Comparison of ENCODE assay signal across 24 mouse cellular contexts in the genomic region with DNA sequence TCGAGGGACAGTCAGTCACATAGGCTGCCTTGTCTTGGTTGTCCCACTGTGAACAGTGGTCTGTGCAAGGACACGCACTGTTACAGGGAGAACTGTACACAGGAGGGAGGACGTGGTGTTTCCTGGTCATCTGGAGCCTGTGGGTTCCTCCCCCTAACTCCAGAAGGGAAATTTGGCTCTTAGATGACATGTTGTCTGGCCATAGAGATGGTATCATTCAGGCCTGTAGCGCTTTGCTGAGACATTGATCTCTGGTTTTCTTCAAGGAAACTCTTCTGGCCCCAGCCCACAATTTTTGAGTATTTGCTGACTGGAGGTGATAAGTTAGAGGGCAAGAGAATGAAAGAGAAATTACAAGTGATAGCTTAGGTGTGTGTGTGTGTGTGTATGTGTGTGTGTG. TPM values are rescaled to one million over a fixed set of nuclear protein-coding genes. Genes with fewer than 3 reads are reported as not detected.
DNase-seq lines count a peak whose midpoint lies in the region; ATAC-seq and TF ChIP-seq lines count a peak whose summit lies in the region.
"Had no signal": no experiment of that assay in that cellular context is flagged by ENCODE, and none has a peak within 500 bp of the region (broad histone marks: within the 10 kb centered on the region; RNA-seq: fewer than 3 reads in every experiment).

No protein-coding gene starts in this region.

- peak overlapping the region; percentile 93 for H3K27ac ChIP-seq in heart, embryonic 13.5 days (replicated peaks)
- H3K27ac ChIP-seq in intestine, embryonic 16.5 days (ENCODE audit: low read length), result peak overlapping the region; percentile 59; the same call in 1 of the 2 replicates
- H3K27ac ChIP-seq in stomach, postnatal 0 days (replicated peaks), result peak overlapping the region; percentile 78
- no peak overlapping the region for H3K27ac ChIP-seq in midbrain, embryonic 10.5 days (replicated peaks)
- H3K27ac ChIP-seq: hindbrain, embryonic 15.5 days; neural tube, embryonic 15.5 days had no signal

- H3K27me3 ChIP-seq in heart, embryonic 13.5 days (replicated peaks), result peaks cover 5% of the 10 kb centered on the region
- no peaks in the 10 kb centered on the region for H3K27me3 ChIP-seq in megakaryocyte, embryonic 14.5 days (replicated peaks)
- H3K27me3 ChIP-seq in intestine, embryonic 16.5 days (replicated peaks; ENCODE audit: control insufficient read depth, insufficient read depth, low read length), result no peaks in the 10 kb centered on the region
- no peaks in the 10 kb centered on the region for H3K27me3 ChIP-seq in stomach, postnatal 0 days (ENCODE audit: control insufficient read depth, insufficient read depth, low read length)
- H3K27me3 ChIP-seq in midbrain, embryonic 10.5 days (ENCODE audit: low read depth, poor library complexity, severe bottlenecking), result peaks cover 61% of the 10 kb centered on the region

- intact Hi-C loops in left cerebral cortex, postnatal 14 days (cut with DNase I), result no loop called here

- ATAC-seq in heart, embryonic 13.5 days (ENCODE audit: extremely low read depth, insufficient number of reproducible peaks, low FRiP score, low TSS enrichment), result no peak
- ATAC-seq in megakaryocyte, adult 5-6 weeks (ENCODE audit: poor library complexity, severe bottlenecking), result no peak
- ATAC-seq in intestine, embryonic 16.5 days, result no peak
- no peak for ATAC-seq in stomach, postnatal 0 days (ENCODE audit: low FRiP score, low TSS enrichment)
- ATAC-seq: forebrain, postnatal 0 days; liver, embryonic 12.5 days had no signal

- DNase-seq in heart, adult 8-10 months (ENCODE audit: low spot score), result no peak
- no peak for DNase-seq in stomach, postnatal 0 days (ENCODE audit: low spot score)
- no peak for DNase-seq in left cerebral cortex, postnatal 14 days (ENCODE audit: low spot score in 2 of 2)
- DNase-seq in midbrain, embryonic 10.5 days (ENCODE audit: low spot score), result no peak
- DNase-seq: adrenal gland, adult 2 months; cerebellum, adult 9-10 months; forebrain, postnatal 0 days; gastrocnemius, postnatal 36 days; heart, postnatal 4 days; kidney, adult 8-10 months; kidney, postnatal 14 days; left cerebral cortex, postnatal 4 days; lung, embryonic 14.5 days; lung, postnatal 4 days; midbrain, embryonic 14.5 days; right cerebral cortex, postnatal 14 days had no signal

- TF ChIP-seq CTCF in stomach, postnatal 0 days (IDR thresholded peaks at IDR 0.05; ENCODE audit: low read depth), result no peak

- H3K9me3 ChIP-seq in heart, embryonic 13.5 days, result no peaks in the 10 kb centered on the region
- H3K9me3 ChIP-seq in megakaryocyte, embryonic 14.5 days, result no peaks in the 10 kb centered on the region
- H3K9me3 ChIP-seq in intestine, embryonic 16.5 days (ENCODE audit: control insufficient read depth, low read length), result no peaks in the 10 kb centered on the region
- no peaks in the 10 kb centered on the region for H3K9me3 ChIP-seq in stomach, postnatal 0 days (ENCODE audit: control insufficient read depth, low read length)
- no peaks in the 10 kb centered on the region for H3K9me3 ChIP-seq in midbrain, embryonic 10.5 days (replicated peaks)
- H3K9me3 ChIP-seq: forebrain, embryonic 10.5 days; hindbrain, embryonic 15.5 days; liver, embryonic 12.5 days; neural tube, embryonic 15.5 days had no signal

- 65% methylated on average over 4 of the region's 4 CpGs for WGBS in heart, embryonic 13.5 days
- WGBS in intestine, embryonic 16.5 days, result 74% methylated on average over 4 of the region's 4 CpGs
- WGBS in stomach, postnatal 0 days, result 68% methylated on average over 4 of the region's 4 CpGs
- 86% methylated on average over 4 of the region's 4 CpGs for WGBS in midbrain, embryonic 10.5 days

- H3K9ac ChIP-seq in heart, embryonic 13.5 days, result peak overlapping the region; percentile 92
- H3K9ac ChIP-seq in intestine, embryonic 16.5 days (ENCODE audit: low read depth, low read length), result no peak overlapping the region
- H3K9ac ChIP-seq in stomach, postnatal 0 days (ENCODE audit: low read length), result no peak overlapping the region
- H3K9ac ChIP-seq: forebrain, postnatal 0 days; hindbrain, embryonic 15.5 days; liver, embryonic 12.5 days; lung, embryonic 14.5 days; neural tube, embryonic 15.5 days had no signal

- peak overlapping the region; percentile 82 for H3K4me2 ChIP-seq in heart, embryonic 13.5 days
- peak overlapping the region; percentile 94 for H3K4me2 ChIP-seq in intestine, embryonic 16.5 days (ENCODE audit: low read depth, low read length)
- peak overlapping the region; percentile 91; the same call in 1 of the 2 replicates for H3K4me2 ChIP-seq in stomach, postnatal 0 days (replicated peaks; ENCODE audit: low read depth)
- H3K4me2 ChIP-seq: hindbrain, embryonic 15.5 days had no signal

- H3K4me1 ChIP-seq in heart, embryonic 13.5 days, result peaks cover 58% of the 10 kb centered on the region
- H3K4me1 ChIP-seq in megakaryocyte, embryonic 14.5 days, result peaks cover 97% of the 10 kb centered on the region
- peaks cover 29% of the 10 kb centered on the region for H3K4me1 ChIP-seq in intestine, embryonic 16.5 days (ENCODE audit: control insufficient read depth, insufficient read depth, low read length)
- H3K4me1 ChIP-seq in stomach, postnatal 0 days (replicated peaks; ENCODE audit: control insufficient read depth, insufficient read depth), result peaks cover 9% of the 10 kb centered on the region; the same call in 1 of the 2 replicates
- H3K4me1 ChIP-seq in midbrain, embryonic 10.5 days, result peaks cover 28% of the 10 kb centered on the region

- no peak overlapping the region for H3K4me3 ChIP-seq in heart, embryonic 13.5 days
- H3K4me3 ChIP-seq in megakaryocyte, embryonic 14.5 days (replicated peaks), result peak overlapping the region; percentile 96
- H3K4me3 ChIP-seq in intestine, embryonic 16.5 days (ENCODE audit: low read length), result no peak overlapping the region
- no peak overlapping the region; the same call in 1 of the 2 replicates for H3K4me3 ChIP-seq in stomach, postnatal 0 days (ENCODE audit: low read depth, low read length)
- no peak overlapping the region for H3K4me3 ChIP-seq in midbrain, embryonic 10.5 days
- H3K4me3 ChIP-seq: forebrain, embryonic 10.5 days; hindbrain, embryonic 15.5 days; liver, embryonic 12.5 days; neural tube, embryonic 15.5 days had no signal

- no peak for TF ChIP-seq EP300 in stomach, postnatal 0 days (optimal IDR thresholded peaks at IDR 0.05)

- no peaks in the 10 kb centered on the region for H3K36me3 ChIP-seq in heart, embryonic 13.5 days
- H3K36me3 ChIP-seq in megakaryocyte, embryonic 14.5 days (replicated peaks; ENCODE audit: low read length), result peaks cover 32% of the 10 kb centered on the region
- H3K36me3 ChIP-seq in intestine, embryonic 16.5 days (ENCODE audit: control insufficient read depth, insufficient read depth, low read length), result no peaks in the 10 kb centered on the region
- H3K36me3 ChIP-seq in stomach, postnatal 0 days (ENCODE audit: control insufficient read depth, insufficient read depth, low read length), result no peaks in the 10 kb centered on the region
- no peaks in the 10 kb centered on the region for H3K36me3 ChIP-seq in midbrain, embryonic 10.5 days
- H3K36me3 ChIP-seq: forebrain, embryonic 10.5 days; hindbrain, embryonic 15.5 days; liver, embryonic 12.5 days; neural tube, embryonic 15.5 days had no signal

RNA-seq across cellular contexts. Expression of a gene that starts 2.4 kb away (rescaled TPM):
- polyA plus RNA-seq in heart, embryonic 13.5 days (2015; fragmentation: Nextera tagmentation; extraction: Ambion mirVana), result 205 and 215 TPM in 2 replicates
- 100 to 1,000 TPM; 584 to 827 (median 671) TPM for total RNA-seq in heart, adult 8-10 months (2022)
- polyA plus RNA-seq in megakaryocyte, embryonic 14.5 days (2012; ENCODE audit: insufficient read depth, low replicate concordance), result 240 and 422 TPM in 2 replicates
- total RNA-seq in megakaryocyte, adult 5-6 weeks (2015), result 54.1 and 69.6 TPM in 2 replicates
- total RNA-seq in megakaryocyte, adult 5-6 weeks (2017), result 90.9 and 98.1 TPM in 2 replicates
- polyA plus RNA-seq in intestine, embryonic 16.5 days (2015; fragmentation: Nextera tagmentation; extraction: Ambion mirVana), result 177 TPM in 2 replicates
- polyA plus RNA-seq in stomach, postnatal 0 days (2015; fragmentation: Nextera tagmentation; extraction: Ambion mirVana), result 398 and 433 TPM in 2 replicates
- 10 to 100 TPM; 49.4 to 81.5 TPM for total RNA-seq in left cerebral cortex, postnatal 14 days (2021)
- 13.7 and 23.4 TPM in 2 replicates for polyA plus RNA-seq in midbrain, embryonic 10.5 days (2016; fragmentation: Nextera tagmentation; extraction: Ambion mirVana)

RNA-seq across cellular contexts. Expression of a gene that starts 57.7 kb away (rescaled TPM):
- 228 and 262 TPM in 2 replicates for polyA plus RNA-seq in heart, embryonic 13.5 days (2015; fragmentation: Nextera tagmentation; extraction: Ambion mirVana)
- 100 to 1,000 TPM; 120 to 139 (median 132) TPM for total RNA-seq in heart, adult 8-10 months (2022)
- polyA plus RNA-seq in megakaryocyte, embryonic 14.5 days (2012; ENCODE audit: insufficient read depth, low replicate concordance), result 1,333 and 3,452 TPM in 2 replicates
- 153 and 167 TPM in 2 replicates for total RNA-seq in megakaryocyte, adult 5-6 weeks (2015)
- 134 and 137 TPM in 2 replicates for total RNA-seq in megakaryocyte, adult 5-6 weeks (2017)
- 343 and 359 TPM in 2 replicates for polyA plus RNA-seq in intestine, embryonic 16.5 days (2015; fragmentation: Nextera tagmentation; extraction: Ambion mirVana)
- 325 and 350 TPM in 2 replicates for polyA plus RNA-seq in stomach, postnatal 0 days (2015; fragmentation: Nextera tagmentation; extraction: Ambion mirVana)
- total RNA-seq in left cerebral cortex, postnatal 14 days (2021), result 100 to 1,000 TPM; 229 to 234 TPM
- 272 and 294 TPM in 2 replicates for polyA plus RNA-seq in midbrain, embryonic 10.5 days (2016; fragmentation: Nextera tagmentation; extraction: Ambion mirVana)
